Comparison of ENCODE assay signal across 12 mouse cellular contexts in the genomic region with DNA sequence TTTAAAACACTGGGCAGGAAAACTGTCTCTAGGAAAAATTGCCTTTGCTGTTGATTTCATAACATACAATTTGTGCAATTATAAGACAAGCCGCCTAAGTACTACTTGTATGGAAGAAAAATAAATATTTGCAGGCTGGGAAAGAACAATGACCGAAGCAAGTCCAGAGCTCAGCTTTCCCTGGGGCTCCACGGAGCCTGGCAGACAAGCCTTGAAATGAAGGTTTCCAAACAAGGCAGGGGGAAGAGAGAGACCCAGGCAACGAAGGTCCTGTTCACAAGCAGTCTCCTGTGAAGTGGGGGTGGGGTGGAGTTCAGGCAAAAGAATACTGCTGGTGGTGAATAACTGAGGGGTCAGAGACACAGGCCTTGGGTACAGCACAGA. TPM values are rescaled to one million over a fixed set of nuclear protein-coding genes. Genes with fewer than 3 reads are reported as not detected.
A peak's percentile ranks its signal among the peaks of the same experiment; 100 is the strongest.
DNase-seq lines count a peak whose midpoint lies in the region; ATAC-seq and TF ChIP-seq lines count a peak whose summit lies in the region.
"Had no signal": no experiment of that assay in that cellular context is flagged by ENCODE, and none has a peak within 500 bp of the region (broad histone marks: within the 10 kb centered on the region; RNA-seq: fewer than 3 reads in every experiment).

No protein-coding gene starts in this region.

- H3K9ac ChIP-seq in midbrain, embryonic 12.5 days (replicated peaks): no peak overlapping the region
- no peak overlapping the region for H3K9ac ChIP-seq in midbrain, postnatal 0 days (replicated peaks; ENCODE audit: low read length, poor library complexity, severe bottlenecking)
- no peak overlapping the region for H3K9ac ChIP-seq in liver, embryonic 16.5 days (ENCODE audit: low read depth, low read length)
- H3K9ac ChIP-seq in stomach, embryonic 16.5 days (ENCODE audit: low read length): 0 out of 2 replicates have a peak overlapping the region, but pooled peaks have one; percentile 10
- H3K9ac ChIP-seq: heart, embryonic 15.5 days; limb, embryonic 13.5 days had no signal

- 0 out of 2 replicates have a peak, but pooled peaks have one; percentile 30 for ATAC-seq in midbrain, embryonic 12.5 days (ENCODE audit: low FRiP score, low read depth)
- ATAC-seq in midbrain, postnatal 0 days (ENCODE audit: low FRiP score): no peak
- ATAC-seq in liver, embryonic 16.5 days (ENCODE audit: low read depth): no peak
- ATAC-seq in stomach, embryonic 16.5 days (ENCODE audit: insufficient read depth, low FRiP score): peak; percentile 60; the same call in 1 of the 2 replicates

- TF ChIP-seq CTCF in midbrain, postnatal 0 days (IDR thresholded peaks at IDR 0.05): no peak

- H3K27ac ChIP-seq in midbrain, embryonic 12.5 days (replicated peaks): peak overlapping the region; percentile 39; the same call in 1 of the 2 replicates
- no peak overlapping the region for H3K27ac ChIP-seq in midbrain, postnatal 0 days (ENCODE audit: low read depth, low read length)
- 0 out of 2 replicates have a peak overlapping the region, but pooled peaks have one; percentile 9 for H3K27ac ChIP-seq in liver, embryonic 16.5 days (ENCODE audit: low read length)
- H3K27ac ChIP-seq in stomach, embryonic 16.5 days (ENCODE audit: low read length): peak overlapping the region; percentile 53; the same call in 1 of the 2 replicates
- H3K27ac ChIP-seq: heart, embryonic 15.5 days; limb, embryonic 13.5 days had no signal

- no peaks in the 10 kb centered on the region for H3K27me3 ChIP-seq in midbrain, embryonic 12.5 days
- H3K27me3 ChIP-seq in midbrain, postnatal 0 days (ENCODE audit: insufficient read depth, low read length): no peaks in the 10 kb centered on the region
- H3K27me3 ChIP-seq in liver, embryonic 16.5 days (ENCODE audit: control insufficient read depth, insufficient read depth, low read depth, low read length): no peaks in the 10 kb centered on the region
- no peaks in the 10 kb centered on the region for H3K27me3 ChIP-seq in stomach, embryonic 16.5 days (ENCODE audit: control insufficient read depth, insufficient read depth, low read length)
- H3K27me3 ChIP-seq: heart, embryonic 15.5 days; limb, embryonic 13.5 days had no signal

- peak; percentile 34 for DNase-seq in adrenal gland, adult 2 months
- no peak for DNase-seq in adrenal gland, adult 18-20 months (ENCODE audit: low spot score in 2 of 2)
- DNase-seq in midbrain, postnatal 0 days (ENCODE audit: low spot score): no peak
- no peak for DNase-seq in left cerebral cortex, postnatal 36 days (ENCODE audit: low spot score in 2 of 2)
- no peak for DNase-seq in gastrocnemius, postnatal 25 days
- DNase-seq: cerebellum, postnatal 25 days had no signal

- H3K36me3 ChIP-seq in midbrain, embryonic 12.5 days: no peaks in the 10 kb centered on the region
- H3K36me3 ChIP-seq in midbrain, postnatal 0 days (ENCODE audit: insufficient read depth, low read length): no peaks in the 10 kb centered on the region
- no peaks in the 10 kb centered on the region for H3K36me3 ChIP-seq in liver, embryonic 16.5 days (ENCODE audit: control insufficient read depth, insufficient read depth)
- H3K36me3 ChIP-seq in stomach, embryonic 16.5 days (ENCODE audit: control insufficient read depth, insufficient read depth, low read length): no peaks in the 10 kb centered on the region
- H3K36me3 ChIP-seq: G1E; heart, embryonic 15.5 days; limb, embryonic 13.5 days had no signal

- intact Hi-C loops in left cerebral cortex, postnatal 36 days (cut with DNase I): no loop called here

- no peak overlapping the region for H3K4me3 ChIP-seq in midbrain, embryonic 12.5 days
- no peak overlapping the region for H3K4me3 ChIP-seq in midbrain, postnatal 0 days (ENCODE audit: low read depth, low read length)
- H3K4me3 ChIP-seq in liver, embryonic 16.5 days (ENCODE audit: low read depth, low read length): no peak overlapping the region
- no peak overlapping the region for H3K4me3 ChIP-seq in stomach, embryonic 16.5 days (replicated peaks; ENCODE audit: low read length)
- H3K4me3 ChIP-seq: heart, embryonic 15.5 days; limb, embryonic 13.5 days had no signal

- WGBS in midbrain, embryonic 12.5 days: 28% methylated on average over 4 of the region's 4 CpGs
- WGBS in midbrain, postnatal 0 days: 29% methylated on average over 4 of the region's 4 CpGs
- 47% methylated on average over 4 of the region's 4 CpGs for WGBS in liver, embryonic 16.5 days (ENCODE audit: insufficient replicate concordance)
- 15% methylated on average over 4 of the region's 4 CpGs for WGBS in stomach, embryonic 16.5 days

- no peak overlapping the region for H3K4me2 ChIP-seq in midbrain, embryonic 12.5 days (replicated peaks)
- H3K4me2 ChIP-seq in midbrain, postnatal 0 days (ENCODE audit: low read depth, low read length, poor library complexity, severe bottlenecking): no peak overlapping the region
- no peak overlapping the region for H3K4me2 ChIP-seq in liver, embryonic 16.5 days (ENCODE audit: low read depth, low read length)
- peak overlapping the region; percentile 22; the same call in 1 of the 2 replicates for H3K4me2 ChIP-seq in stomach, embryonic 16.5 days (ENCODE audit: low read depth, low read length)
- H3K4me2 ChIP-seq: heart, embryonic 15.5 days; limb, embryonic 13.5 days had no signal

- H3K9me3 ChIP-seq in midbrain, embryonic 12.5 days: no peaks in the 10 kb centered on the region
- no peaks in the 10 kb centered on the region for H3K9me3 ChIP-seq in midbrain, postnatal 0 days (ENCODE audit: low read length)
- no peaks in the 10 kb centered on the region for H3K9me3 ChIP-seq in liver, embryonic 16.5 days (replicated peaks; ENCODE audit: control insufficient read depth, low read length)
- H3K9me3 ChIP-seq in stomach, embryonic 16.5 days (replicated peaks; ENCODE audit: control insufficient read depth, low read length): no peaks in the 10 kb centered on the region
- H3K9me3 ChIP-seq: G1E; heart, embryonic 15.5 days; limb, embryonic 13.5 days had no signal

- H3K4me1 ChIP-seq in midbrain, embryonic 12.5 days: peaks cover 16% of the 10 kb centered on the region; the same call in 1 of the 2 replicates
- H3K4me1 ChIP-seq in midbrain, postnatal 0 days (ENCODE audit: insufficient read depth, low read length): no peaks in the 10 kb centered on the region
- H3K4me1 ChIP-seq in liver, embryonic 16.5 days (ENCODE audit: control insufficient read depth, low read depth, low read length): no peaks in the 10 kb centered on the region; the same call in none of the 2 replicates
- H3K4me1 ChIP-seq in stomach, embryonic 16.5 days (ENCODE audit: control insufficient read depth, insufficient read depth, low read length): peaks cover 7% of the 10 kb centered on the region; the same call in 1 of the 2 replicates
- H3K4me1 ChIP-seq: heart, embryonic 15.5 days had no signal

RNA-seq across cellular contexts. Expression of a gene that starts 13.6 kb away (rescaled TPM):
- total RNA-seq in adrenal gland, adult 2 months (2021): 100 to 1,000 TPM; 136 to 159 TPM
- 67.5 and 106 TPM in 2 replicates for polyA plus RNA-seq in adrenal gland, adult 2 months (2012; rRNA removed)
- 100 to 1,000 TPM; 138 to 187 TPM for total RNA-seq in adrenal gland, adult 18-20 months (2021)
- 124 and 125 TPM in 2 replicates for polyA plus RNA-seq in midbrain, embryonic 12.5 days (2016; fragmentation: Nextera tagmentation; extraction: Ambion mirVana)
- total RNA-seq in midbrain, postnatal 0 days (2014; rRNA removed): 65.9 and 81.4 TPM in 2 replicates
- polyA plus RNA-seq in midbrain, postnatal 0 days (2015; fragmentation: Nextera tagmentation; extraction: Ambion mirVana): 53.1 and 58.5 TPM in 2 replicates
- polyA plus RNA-seq in liver, embryonic 16.5 days (2015; fragmentation: Nextera tagmentation; extraction: Ambion mirVana): 76.2 and 79.2 TPM in 2 replicates
- polyA plus RNA-seq in stomach, embryonic 16.5 days (2015; fragmentation: Nextera tagmentation; extraction: Ambion mirVana): 46.0 and 53.6 TPM in 2 replicates
- 100 to 1,000 TPM; 133 to 170 TPM for total RNA-seq in left cerebral cortex, postnatal 36 days (2021)
- 100 to 1,000 TPM; 179 to 274 TPM for total RNA-seq in gastrocnemius, postnatal 25 days (2021)

Comparison
In these comparisons a context has a peak if more than half of its experiments do, and no peak if none do; other contexts are left out.
1. ATAC-seq: peak in midbrain, embryonic 12.5 days (single experiment) and stomach, embryonic 16.5 days (single experiment); none in midbrain, postnatal 0 days (single experiment) and liver, embryonic 16.5 days (single experiment).